Mouse (Mus musculus) kidney, postnatal 0 days (tissue): ENCODE data around the gene Dqx1. TPM values are rescaled to one million over a fixed set of nuclear protein-coding genes. Genes with fewer than 3 reads are reported as not detected.

Source experiments
- ATAC-seq: fragments of 200-750 bp; cut with Nextera tagmentation; replicated peaks from 2 replicates; pipeline ENCODE4 v1.8.0; 2017; ENCODE audit warnings: low read depth, moderate number of reproducible peaks, moderate TSS enrichment, moderate library complexity; ENCODE audit not compliant: low FRiP score
- DNase-seq: peaks from one replicate; pipeline ENCODE4 v3.0.0-alpha.2; 2016; ENCODE audit warnings: low spot score
- H3K27ac ChIP-seq: fragments of 300-500 bp; sonication (generic); 2 replicates; pipeline ENCODE4 v1.5.1; 2014; ENCODE audit warnings: mild to moderate bottlenecking
- H3K27me3 ChIP-seq: fragments of 300-500 bp; sonication (generic); 2 replicates; pipeline ENCODE4 v1.6.1; 2014; ENCODE audit warnings: low read length, mixed read lengths; ENCODE audit not compliant: insufficient read depth
- H3K36me3 ChIP-seq: fragments of 300-500 bp; sonication (generic); 2 replicates; pipeline ENCODE4 v1.6.1; 2014; ENCODE audit warnings: low read length, mixed read lengths; ENCODE audit not compliant: insufficient read depth
- H3K4me1 ChIP-seq: fragments of 300-500 bp; sonication (generic); replicated peaks from 2 replicates; pipeline ENCODE4 v1.6.1; 2014; ENCODE audit warnings: antibody characterized with exemption, low read length, mixed read lengths; ENCODE audit not compliant: insufficient read depth
- H3K4me2 ChIP-seq: fragments of 300-500 bp; sonication (generic); 2 replicates; pipeline ENCODE4 v1.6.1; 2014; ENCODE audit warnings: mild to moderate bottlenecking, low read length, moderate library complexity, mixed read lengths
- H3K4me3 ChIP-seq: fragments of 300-500 bp; sonication (generic); replicated peaks from 2 replicates; pipeline ENCODE4 v1.5.1; 2014; ENCODE audit warnings: low read depth, low read length
- H3K9ac ChIP-seq: fragments of 300-500 bp; sonication (generic); 2 replicates; pipeline ENCODE4 v1.6.1; 2014; ENCODE audit warnings: low read depth, low read length
- H3K9me3 ChIP-seq: fragments of 300-500 bp; sonication (generic); replicated peaks from 2 replicates; pipeline ENCODE4 v1.6.1; 2016; ENCODE audit warnings: low read length, inconsistent platforms, mixed read lengths
- CTCF ChIP-seq: IDR thresholded peaks from 2 replicates; pipeline ENCODE4 v1.5.1; 2016; ENCODE audit warnings: antibody characterized with exemption, low read depth, mild to moderate bottlenecking, moderate library complexity
- WGBS: fragments of 180-500 bp; shearing (Covaris S2); extraction: QIAGEN DNeasy Blood & Tissue Kit; methylation state at CpG from one replicate; pipeline ENCODE4 v1.1.7; 2014; 5-methylcytosine and 5-hydroxymethylcytosine counted together
- microRNA counts: library from miRNA; unstranded; fragments of <30 nt; microRNA quantifications from one replicate; lab custom pipeline; 2015
- microRNA-seq: library from miRNA; unstranded; fragments of <30 nt; microRNA quantifications from one replicate; pipeline ENCODE4, GENCODE M21; 2016
- polyA plus RNA-seq: library from polyadenylated mRNA; unstranded; fragments of >200 nt; fragmentation: Nextera tagmentation; extraction: Ambion mirVana; gene quantifications from 2 replicates; pipeline ENCODE4 v1.2.1, GENCODE M21; 2015

Gene Dqx1
- polyA plus RNA-seq, 1 experiment from 2014 or later: 7.0 TPM

- H3K27me3 ChIP-seq: no peaks in the 10 kb centered on the region
- ATAC-seq (peak; percentile 85), DNase-seq (peak; percentile 88)
- no peak for TF ChIP-seq CTCF
- no peaks in the 10 kb centered on the region for H3K9me3 ChIP-seq
- H3K4me3 ChIP-seq: peak within 1 kb of the TSS; percentile 78
- H3K4me2 ChIP-seq: peak within 1 kb of the TSS; percentile 83
- peak within 1 kb of the TSS; percentile 83 for H3K27ac ChIP-seq
- peaks cover 7% of the 10 kb centered on the region; the same call in 1 of the 2 replicates for H3K4me1 ChIP-seq
- H3K9ac ChIP-seq: peak within 1 kb of the TSS; percentile 89
- WGBS: under 1% methylated on average over 76 of the region's 76 CpGs
- H3K36me3 ChIP-seq: no peaks in the 10 kb centered on the region
Measured at GRCm38 (mm10) chr6:83108762-83109668, 51.4 kb downstream of the Dqx1 start, which contains the start of gene Mrpl53. Gene Mrpl53 (plus strand): TSS chr6:83109040.

GRCm38 (mm10) chr6:83111510-83112136 lies 54.0 kb downstream of the Dqx1 start:
- H3K4me2 ChIP-seq: no peak overlapping the region
- DNase-seq (no peak), ATAC-seq (no peak)
- no peak overlapping the region for H3K4me3 ChIP-seq
- H3K9ac ChIP-seq: no peak overlapping the region
- WGBS: 85% methylated on average over 4 of the region's 4 CpGs
- TF ChIP-seq CTCF: no peak
- no peaks in the 10 kb centered on the region for H3K9me3 ChIP-seq
- H3K27ac ChIP-seq: no peak overlapping the region
- no peaks in the 10 kb centered on the region for H3K27me3 ChIP-seq
- H3K4me1 ChIP-seq: peaks cover 15% of the 10 kb centered on the region; the same call in 1 of the 2 replicates
- no peaks in the 10 kb centered on the region for H3K36me3 ChIP-seq

- Histone ChIP-seq H3K27me3 (no peaks in the 10 kb centered on the region), H3K9me3 (no peaks in the 10 kb centered on the region), H3K27ac (peak within 1 kb of the TSS; percentile 76), H3K4me1 (peaks cover 19% of the 10 kb centered on the region), H3K36me3 (0 out of 2 replicates have a peak, but pooled peaks cover 5% of the 10 kb centered on the region), H3K9ac (peak within 1 kb of the TSS; percentile 76), H3K4me2 (peak within 1 kb of the TSS; percentile 85), H3K4me3 (peak within 1 kb of the TSS; percentile 64)
- peak; percentile 65 for TF ChIP-seq CTCF
- ATAC-seq (peak; percentile 87), DNase-seq (peak; percentile 96)
- WGBS: 1% methylated on average over 57 of the region's 58 CpGs
Measured at GRCm38 (mm10) chr6:83115011-83115671, 57.5 kb downstream of the Dqx1 start, which contains the start of gene Mogs. Gene Mogs (plus strand): TSS chr6:83115496.

GRCm38 (mm10) chr6:83115682-83116372 lies 58.2 kb downstream of the Dqx1 start:
- Histone ChIP-seq H3K27me3 (no peaks in the 10 kb centered on the region), H3K4me1 (peaks cover 25% of the 10 kb centered on the region), H3K27ac (peak overlapping the region; percentile 76), H3K9ac (peak overlapping the region; percentile 76), H3K4me2 (peak overlapping the region; percentile 85), H3K9me3 (no peaks in the 10 kb centered on the region), H3K36me3 (0 out of 2 replicates have a peak, but pooled peaks cover 5% of the 10 kb centered on the region), H3K4me3 (peak overlapping the region; percentile 64)
- ATAC-seq (peak; percentile 4), DNase-seq (no peak)
- no peak for TF ChIP-seq CTCF
- 2% methylated on average over 48 of the region's 48 CpGs for WGBS

- Histone ChIP-seq H3K27me3 (no peaks in the 10 kb centered on the region), H3K9me3 (no peaks in the 10 kb centered on the region), H3K27ac (no peak overlapping the region), H3K4me2 (peak overlapping the region; percentile 85), H3K9ac (peak overlapping the region; percentile 76), H3K4me1 (peaks cover 26% of the 10 kb centered on the region), H3K36me3 (0 out of 2 replicates have a peak, but pooled peaks cover 5% of the 10 kb centered on the region), H3K4me3 (peak overlapping the region; percentile 64)
- 69% methylated on average over 11 of the region's 11 CpGs for WGBS
- TF ChIP-seq CTCF: no peak
- DNase-seq: no peak
- ATAC-seq: no peak
Measured at GRCm38 (mm10) chr6:83116373-83117164, 58.9 kb downstream of the Dqx1 start.

MicroRNAs encoded within 50 kb of the gene (microRNA counts, 519-probe panel; counts per million panel counts)
- 330 counts per million, percentile 68 among the panel's probes with 10 or more counts for microRNA mmu-miR-3470a+mmu-miR-3470b (lab: Ali Mortazavi, UCI)

Small RNAs within 50 kb of the gene (microRNA-seq; reads per million reads assigned to microRNA genes)
- gene Mir3470a (not detected), gene Mir7040 (not detected)

Other genes with a start within 250 kb of the Dqx1 start
- gene Sema4f, start 118.1 kb upstream of the Dqx1 start, polyA plus RNA-seq: 0.41 and 0.50 TPM in 2 replicates
- gene M1ap, start 110.9 kb upstream of the Dqx1 start, polyA plus RNA-seq: 0.32 and 0.34 TPM in 2 replicates
- 13.7 and 15.2 TPM in 2 replicates for gene Dok1, start 24.4 kb upstream of the Dqx1 start, polyA plus RNA-seq
- 13.4 and 16.1 TPM in 2 replicates for gene Loxl3, start 23.7 kb upstream of the Dqx1 start, polyA plus RNA-seq
- gene Aup1, start 3.3 kb upstream of the Dqx1 start, polyA plus RNA-seq: 194 and 210 TPM in 2 replicates
- 68.5 and 70.4 TPM in 2 replicates for gene Htra2, start 2.6 kb upstream of the Dqx1 start, polyA plus RNA-seq
- 0.12 TPM in 1 of 2 replicates, not detected in the other for gene Tlx2, start 12.4 kb downstream of the Dqx1 start, polyA plus RNA-seq
- gene Pcgf1, start 20.0 kb downstream of the Dqx1 start, polyA plus RNA-seq: 28.0 and 29.7 TPM in 2 replicates
- 3.1 and 4.8 TPM in 2 replicates for gene Lbx2, start 28.5 kb downstream of the Dqx1 start, polyA plus RNA-seq
- 2.0 and 2.7 TPM in 2 replicates for gene Ccdc142, start 43.8 kb downstream of the Dqx1 start, polyA plus RNA-seq
- gene Gm42688, start 43.8 kb downstream of the Dqx1 start, polyA plus RNA-seq: 2.7 and 2.9 TPM in 2 replicates
- gene Mrpl53, start 51.2 kb downstream of the Dqx1 start, polyA plus RNA-seq: 165 and 166 TPM in 2 replicates
- 33.9 and 37.6 TPM in 2 replicates for gene Mogs, start 57.7 kb downstream of the Dqx1 start, polyA plus RNA-seq
- 108 and 115 TPM in 2 replicates for gene Wbp1, start 63.7 kb downstream of the Dqx1 start, polyA plus RNA-seq
- gene Ino80b, start 67.6 kb downstream of the Dqx1 start, polyA plus RNA-seq: 14.5 and 16.2 TPM in 2 replicates
- gene Rtkn, start 77.6 kb downstream of the Dqx1 start, polyA plus RNA-seq: 38.5 and 40.3 TPM in 2 replicates
- 3.5 and 4.2 TPM in 2 replicates for gene Wdr54, start 98.6 kb downstream of the Dqx1 start, polyA plus RNA-seq
- gene 1700003E16Rik, start 98.6 kb downstream of the Dqx1 start, polyA plus RNA-seq: 1.3 and 1.6 TPM in 2 replicates
- 62.2 and 68.2 TPM in 2 replicates for gene Dctn1, start 108.1 kb downstream of the Dqx1 start, polyA plus RNA-seq
- 0.69 and 0.86 TPM in 2 replicates for gene Slc4a5, start 162.0 kb downstream of the Dqx1 start, polyA plus RNA-seq